Mouse (Mus musculus) heart, embryonic 11.5 days (tissue): ENCODE measurements around the gene Tmem97. TPM values are rescaled to one million over a fixed set of nuclear protein-coding genes. Genes with fewer than 3 reads are reported as not detected.
A peak's percentile ranks its signal among the peaks of the same experiment; 100 is the strongest.

ENCODE experiments used
- ATAC-seq: fragments of 200-750 bp; cut with Nextera tagmentation; replicated peaks from 2 replicates; pipeline ENCODE4 v1.8.0; 2017; ENCODE audit warnings: moderate library complexity; ENCODE audit not compliant: insufficient number of reproducible peaks, low FRiP score, low TSS enrichment
- H3K27ac ChIP-seq: fragments of 300-500 bp; sonication (generic); 2 replicates; pipeline ENCODE4 v1.5.1; 2014; ENCODE audit warnings: mild to moderate bottlenecking, low read depth, low read length
- H3K27me3 ChIP-seq: fragments of 300-500 bp; sonication (generic); 2 replicates; pipeline ENCODE4 v1.6.1; 2014; ENCODE audit warnings: mild to moderate bottlenecking, low read length, mixed read lengths; ENCODE audit not compliant: control insufficient read depth, insufficient read depth
- H3K36me3 ChIP-seq: fragments of 300-500 bp; sonication (generic); 2 replicates; pipeline ENCODE4 v1.6.1; 2014; ENCODE audit warnings: mild to moderate bottlenecking, low read length, moderate library complexity, mixed read lengths; ENCODE audit not compliant: control insufficient read depth, insufficient read depth
- H3K4me1 ChIP-seq: fragments of 300-500 bp; sonication (generic); 2 replicates; pipeline ENCODE4 v1.6.1; 2014; ENCODE audit warnings: low read length; ENCODE audit not compliant: control insufficient read depth, insufficient read depth
- H3K4me2 ChIP-seq: fragments of 300-500 bp; sonication (generic); 2 replicates; pipeline ENCODE4 v1.6.1; 2014; ENCODE audit warnings: mild to moderate bottlenecking, moderate library complexity
- H3K4me3 ChIP-seq: fragments of 300-500 bp; sonication (generic); 2 replicates; pipeline ENCODE4 v1.5.1; 2014; ENCODE audit warnings: low read depth, low read length
- H3K9ac ChIP-seq: fragments of 300-500 bp; sonication (generic); 2 replicates; pipeline ENCODE4 v1.6.1; 2014; ENCODE audit warnings: mild to moderate bottlenecking, low read depth, low read length, moderate library complexity
- H3K9me3 ChIP-seq: fragments of 300-500 bp; sonication (generic); replicated peaks from 2 replicates; pipeline ENCODE4 v1.6.1; 2016; ENCODE audit warnings: low read length; ENCODE audit not compliant: control insufficient read depth
- WGBS: fragments of 180-500 bp; shearing (Covaris S2); extraction: QIAGEN DNeasy Blood & Tissue Kit; methylation state at CpG from one replicate; pipeline ENCODE4 v1.1.7; 2014; ENCODE audit not compliant: insufficient replicate concordance; 5-methylcytosine and 5-hydroxymethylcytosine counted together
- polyA plus RNA-seq: library from polyadenylated mRNA; unstranded; fragments of >200 nt; fragmentation: Nextera tagmentation; extraction: Ambion mirVana; gene quantifications from 2 replicates; pipeline ENCODE4 v1.2.1, GENCODE M21; 2014

Gene Tmem97
- polyA plus RNA-seq, 1 experiment from 2014 or later: 88.3 TPM

DNA sequence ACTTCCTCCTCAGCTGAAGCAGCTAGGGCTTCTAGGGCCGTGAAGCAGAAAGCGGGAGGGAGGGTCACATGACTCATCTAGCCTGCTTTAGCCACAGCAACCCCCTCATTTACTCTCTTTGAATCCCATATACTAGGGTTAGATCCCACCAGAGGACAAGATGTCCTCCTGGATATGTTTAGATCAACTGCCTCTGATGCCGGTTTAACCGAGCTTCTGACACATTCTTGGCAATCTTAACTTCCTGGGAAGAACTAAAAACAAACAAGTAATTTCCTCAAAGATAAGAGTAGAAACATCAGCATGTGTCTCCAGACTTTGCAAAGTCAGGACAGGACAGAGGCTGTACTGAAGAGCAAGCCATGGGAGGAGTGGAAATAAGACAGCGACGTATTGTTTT lies 16.2 kb upstream of the Tmem97 start:
- H3K9ac ChIP-seq: no peak overlapping the region
- WGBS: 37% methylated on average over 6 of the region's 6 CpGs
- no peaks in the 10 kb centered on the region for H3K9me3 ChIP-seq
- no peak for ATAC-seq
- H3K4me1 ChIP-seq: peaks cover 7% of the 10 kb centered on the region; the same call in 1 of the 2 replicates
- no peak overlapping the region for H3K4me3 ChIP-seq
- H3K27me3 ChIP-seq: no peaks in the 10 kb centered on the region
- no peak overlapping the region for H3K4me2 ChIP-seq
- H3K27ac ChIP-seq: peak overlapping the region; percentile 50; the same call in 1 of the 2 replicates
- H3K36me3 ChIP-seq: peaks cover 9% of the 10 kb centered on the region

GRCm38 (mm10) chr11:78560447-78560846 lies 9.9 kb upstream of the Tmem97 start:
- Histone ChIP-seq H3K27ac (no peak overlapping the region), H3K36me3 (peaks cover under 1% of the 10 kb centered on the region; the same call in 1 of the 2 replicates), H3K27me3 (no peaks in the 10 kb centered on the region), H3K9me3 (no peaks in the 10 kb centered on the region), H3K4me1 (peaks cover 6% of the 10 kb centered on the region), H3K4me2 (no peak overlapping the region), H3K9ac (no peak overlapping the region), H3K4me3 (no peak overlapping the region)
- ATAC-seq: no peak
- WGBS: 15% methylated on average over 4 of the region's 4 CpGs

DNA sequence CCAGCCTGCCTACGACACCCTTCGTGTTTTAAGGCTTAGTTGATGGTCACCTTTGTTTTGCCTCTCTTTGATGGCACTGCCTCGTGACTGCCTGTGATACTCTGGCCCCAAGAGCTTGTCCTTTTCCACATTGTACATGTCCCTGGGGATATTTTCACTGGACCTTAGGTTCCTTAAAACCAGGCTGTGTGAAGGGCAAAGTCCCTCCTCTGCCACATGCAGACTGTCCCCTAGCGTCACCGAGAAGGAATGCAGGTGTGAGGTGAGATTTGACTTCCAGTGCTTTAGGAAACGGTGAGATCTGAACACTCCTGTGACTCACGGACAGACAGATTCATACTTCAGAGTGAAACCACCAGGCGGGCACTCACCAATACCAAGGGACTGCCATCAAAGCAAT lies 6.7 kb upstream of the Tmem97 start:
- no peaks in the 10 kb centered on the region for H3K27me3 ChIP-seq
- no peak overlapping the region for H3K9ac ChIP-seq
- H3K9me3 ChIP-seq: no peaks in the 10 kb centered on the region
- no peak overlapping the region for H3K4me3 ChIP-seq
- no peak for ATAC-seq
- H3K4me2 ChIP-seq: no peak overlapping the region
- 56% methylated on average over 8 of the region's 8 CpGs for WGBS
- H3K27ac ChIP-seq: no peak overlapping the region
- H3K36me3 ChIP-seq: no peaks in the 10 kb centered on the region
- H3K4me1 ChIP-seq: peaks cover 9% of the 10 kb centered on the region

GRCm38 (mm10) chr11:78556070-78556469 lies 5.5 kb upstream of the Tmem97 start:
- Histone ChIP-seq H3K27me3 (no peaks in the 10 kb centered on the region), H3K27ac (peak overlapping the region; percentile 60; the same call in 1 of the 2 replicates), H3K36me3 (no peaks in the 10 kb centered on the region), H3K4me2 (no peak overlapping the region), H3K9ac (no peak overlapping the region; the same call in 1 of the 2 replicates), H3K9me3 (no peaks in the 10 kb centered on the region), H3K4me1 (peaks cover 11% of the 10 kb centered on the region), H3K4me3 (no peak overlapping the region)
- no peak for ATAC-seq
- 75% methylated on average over 4 of the region's 4 CpGs for WGBS

- H3K4me1 ChIP-seq: peaks cover 12% of the 10 kb centered on the region
- H3K27ac ChIP-seq: peak overlapping the region; percentile 60
- no peak overlapping the region; the same call in 1 of the 2 replicates for H3K9ac ChIP-seq
- 68% methylated on average over 3 of the region's 3 CpGs for WGBS
- H3K27me3 ChIP-seq: no peaks in the 10 kb centered on the region
- no peak overlapping the region for H3K4me3 ChIP-seq
- no peak for ATAC-seq
- H3K4me2 ChIP-seq: no peak overlapping the region
- no peaks in the 10 kb centered on the region for H3K9me3 ChIP-seq
- H3K36me3 ChIP-seq: no peaks in the 10 kb centered on the region
Measured at GRCm38 (mm10) chr11:78555623-78556022, 5.0 kb upstream of the Tmem97 start.

DNA sequence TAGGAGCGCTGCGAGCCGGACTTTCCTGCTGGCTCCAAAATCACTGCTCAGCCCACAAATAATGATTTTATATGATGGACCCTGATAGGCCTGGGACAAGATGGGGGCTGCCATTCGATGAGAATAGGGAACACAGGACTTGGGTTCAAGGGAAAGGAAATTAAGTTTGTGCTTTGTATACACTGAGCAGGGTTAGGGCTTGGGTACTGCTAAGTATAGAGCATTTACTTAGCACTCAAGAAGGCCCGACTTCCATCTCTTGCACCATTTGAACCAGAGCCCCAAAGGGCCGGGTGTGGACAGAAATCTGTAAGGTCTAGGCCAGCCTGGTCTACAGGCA lies 452 bp upstream of the Tmem97 start:
- H3K4me1 ChIP-seq: peaks cover 23% of the 10 kb centered on the region
- H3K9ac ChIP-seq: peak overlapping the region; percentile 78
- peak overlapping the region; percentile 54; the same call in 1 of the 2 replicates for H3K27ac ChIP-seq
- H3K36me3 ChIP-seq: no peaks in the 10 kb centered on the region
- no peaks in the 10 kb centered on the region for H3K9me3 ChIP-seq
- WGBS: 32% methylated on average over 6 of the region's 6 CpGs
- peak overlapping the region; percentile 74 for H3K4me3 ChIP-seq
- H3K27me3 ChIP-seq: no peaks in the 10 kb centered on the region
- H3K4me2 ChIP-seq: peak overlapping the region; percentile 83
- ATAC-seq: 0 out of 2 replicates have a peak, but pooled peaks have one; percentile 9

GRCm38 (mm10) chr11:78549491-78549987 lies 1.0 kb downstream of the Tmem97 start:
- Histone ChIP-seq H3K27ac (no peak overlapping the region), H3K27me3 (no peaks in the 10 kb centered on the region), H3K9me3 (no peaks in the 10 kb centered on the region), H3K36me3 (no peaks in the 10 kb centered on the region), H3K4me1 (peaks cover 15% of the 10 kb centered on the region), H3K4me2 (peak overlapping the region; percentile 83), H3K9ac (peak overlapping the region; percentile 78), H3K4me3 (peak overlapping the region; percentile 74)
- 4% methylated on average over 5 of the region's 5 CpGs for WGBS
- no peak for ATAC-seq

GRCm38 (mm10) chr11:78547718-78548460 lies 2.7 kb downstream of the Tmem97 start:
- Histone ChIP-seq H3K4me3 (no peak overlapping the region), H3K4me2 (no peak overlapping the region), H3K9me3 (no peaks in the 10 kb centered on the region), H3K27me3 (no peaks in the 10 kb centered on the region), H3K9ac (no peak overlapping the region), H3K27ac (no peak overlapping the region), H3K4me1 (peaks cover 15% of the 10 kb centered on the region), H3K36me3 (peaks cover 9% of the 10 kb centered on the region; the same call in 1 of the 2 replicates)
- 83% methylated on average over 2 of the region's 2 CpGs for WGBS
- no peak for ATAC-seq

- ATAC-seq: no peak
- Histone ChIP-seq H3K9me3 (no peaks in the 10 kb centered on the region), H3K4me1 (peaks cover 12% of the 10 kb centered on the region), H3K36me3 (peaks cover 12% of the 10 kb centered on the region; the same call in 1 of the 2 replicates), H3K9ac (no peak overlapping the region), H3K4me3 (no peak overlapping the region), H3K27ac (no peak overlapping the region), H3K27me3 (no peaks in the 10 kb centered on the region), H3K4me2 (no peak overlapping the region)
- 67% methylated on average over 8 of the region's 8 CpGs for WGBS
Measured at GRCm38 (mm10) chr11:78545181-78545580, 5.4 kb downstream of the Tmem97 start.
